In the genomic region with DNA sequence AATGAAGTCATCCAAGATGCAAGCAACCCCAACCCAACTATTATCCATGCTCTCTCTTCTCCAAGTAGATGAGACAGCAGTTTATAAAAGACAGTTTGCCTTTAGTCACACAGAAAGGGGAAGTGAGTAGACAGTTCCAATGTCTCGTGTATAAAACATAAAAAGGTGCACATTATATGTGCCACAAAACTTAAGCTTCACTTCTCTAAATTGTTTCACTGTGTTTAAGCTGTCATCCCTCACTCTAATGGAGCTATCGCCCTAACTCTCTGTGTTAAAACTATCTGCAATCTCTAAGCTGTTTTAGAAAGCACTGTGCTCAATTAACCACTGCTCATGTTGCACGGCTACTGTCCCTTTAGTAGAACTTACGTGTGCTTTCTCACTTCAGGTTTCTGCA, we compare ENCODE assay signal across 24 mouse cellular contexts.
DNase-seq lines count a peak whose midpoint lies in the region; ATAC-seq and TF ChIP-seq lines count a peak whose summit lies in the region.
"Had no signal": no experiment of that assay in that cellular context is flagged by ENCODE, and none has a peak within 500 bp of the region (broad histone marks: within the 10 kb centered on the region; RNA-seq: fewer than 3 reads in every experiment).

No protein-coding gene starts in this region.

- TF ChIP-seq CTCF in CH12.LX (conservative IDR thresholded peaks at IDR 0.05 in 1 of 2, IDR thresholded peaks at IDR 0.05 in 1 of 2; ENCODE audit: low read depth in 2 of 2, low read length in 2 of 2) = no peak

- ATAC-seq in granulocyte monocyte progenitor cell, adult 5-6 weeks (replicated peaks; ENCODE audit: poor library complexity, severe bottlenecking) = peak; percentile 94
- peak; percentile 82 for ATAC-seq in monocyte, adult 5-6 weeks (replicated peaks; ENCODE audit: insufficient number of reproducible peaks, low FRiP score, low TSS enrichment, poor library complexity, severe bottlenecking)
- no peak for ATAC-seq in activated CD4-positive, CD25-positive, alpha-beta regulatory T cell, adult 4 months
- ATAC-seq: forebrain, embryonic 14.5 days; hindbrain, postnatal 0 days; intestine, postnatal 0 days; midbrain, embryonic 13.5 days had no signal

- H3K9me3 ChIP-seq in CH12.LX (replicated peaks; ENCODE audit: low read length) = no peaks in the 10 kb centered on the region
- H3K9me3 ChIP-seq: heart, embryonic 15.5 days; midbrain, embryonic 13.5 days; neural tube, embryonic 15.5 days; stomach, embryonic 15.5 days had no signal

- TF ChIP-seq POLR2A in CH12.LX (IDR thresholded peaks at IDR 0.05; ENCODE audit: low read depth, low read length) = no peak

- peak overlapping the region; percentile 85 for H3K4me2 ChIP-seq in CH12.LX (ENCODE audit: insufficient read depth, low read depth, poor library complexity, severe bottlenecking)
- H3K4me2 ChIP-seq: heart, embryonic 15.5 days; midbrain, embryonic 13.5 days; neural tube, embryonic 15.5 days; stomach, embryonic 15.5 days had no signal

- TF ChIP-seq EP300 in CH12.LX (IDR thresholded peaks at IDR 0.05; ENCODE audit: low read length) = peak; percentile 76

- TF ChIP-seq RAD21 in CH12.LX (IDR thresholded peaks at IDR 0.05; ENCODE audit: low read depth, low read length) = no peak

- no peaks in the 10 kb centered on the region for H3K27me3 ChIP-seq in CH12.LX (replicated peaks)
- H3K27me3 ChIP-seq: heart, embryonic 15.5 days; midbrain, embryonic 13.5 days; neural tube, embryonic 15.5 days; stomach, embryonic 15.5 days had no signal

- DNase-seq in A20 (ENCODE audit: low read depth, low spot score) (peak; percentile 88), CH12.LX (ENCODE audit: extremely low read depth) (peak; percentile 70)
- DNase-seq in adrenal gland, postnatal 4 days (ENCODE audit: low spot score in 2 of 2) = no peak
- no peak for DNase-seq in urinary bladder, adult 2 months (ENCODE audit: low spot score)
- DNase-seq: adrenal gland, adult 8-10 months; cerebellum, adult 2 months; cerebellum, postnatal 36 days; gastrocnemius, postnatal 25 days; heart, postnatal 4 days; layer of hippocampus, postnatal 36 days; lung, adult 2 months; lung, postnatal 36 days; right cerebral cortex, postnatal 25 days; thymus, adult 18-20 months had no signal

- H3K4me1 ChIP-seq in CH12.LX (ENCODE audit: control insufficient read depth in 1 of 2, insufficient read depth in 2 of 2) = peaks cover 7 to 56% of the 10 kb centered on the region in 2 experiments

- dilution Hi-C loops in CH12.LX (cut with MboI; ENCODE audit: extremely low pct_ligation_motif_present, extremely low pct_unique_long_range_greater_than_20kb, low sequenced_read_pairs) = no loop called here

- peak overlapping the region; percentile 73 for H3K27ac ChIP-seq in CH12.LX (ENCODE audit: insufficient read depth, low read depth)
- H3K27ac ChIP-seq: heart, embryonic 15.5 days; hindbrain, postnatal 0 days; midbrain, embryonic 13.5 days; neural tube, embryonic 15.5 days; stomach, embryonic 15.5 days had no signal

- H3K36me3 ChIP-seq in CH12.LX (replicated peaks in 1 of 2; ENCODE audit: control insufficient read depth in 1 of 2, insufficient read depth in 1 of 2, low read length in 1 of 2) = peaks cover 0 to 14% of the 10 kb centered on the region in 2 experiments
- H3K36me3 ChIP-seq: heart, embryonic 15.5 days; midbrain, embryonic 13.5 days; neural tube, embryonic 15.5 days; stomach, embryonic 15.5 days had no signal

- peak overlapping the region; percentile 15 to 33 (median 25) for H3K4me3 ChIP-seq in CH12.LX (replicated peaks in 1 of 3; ENCODE audit: low read depth in 2 of 3, low read length in 2 of 3, poor library complexity in 1 of 3)
- H3K4me3 ChIP-seq: heart, embryonic 15.5 days; midbrain, embryonic 13.5 days; neural tube, embryonic 15.5 days; stomach, embryonic 15.5 days had no signal

- H3K79me2 ChIP-seq in CH12.LX (replicated peaks; ENCODE audit: control insufficient read depth, extremely low read depth, insufficient read depth, poor library complexity, severe bottlenecking) = peaks cover 10% of the 10 kb centered on the region; the same call in 1 of the 2 replicates

- in situ Hi-C loops in CH12.LX (cut with MboI; ENCODE audit: low pct_ligation_motif_present, low pct_unique_long_range_greater_than_20kb, low sequenced_read_pairs) = no loop called here

- peak overlapping the region; percentile 63; the same call in 1 of the 2 replicates for H3K9ac ChIP-seq in CH12.LX (ENCODE audit: insufficient read depth, low read depth)
- H3K9ac ChIP-seq: heart, embryonic 15.5 days; midbrain, embryonic 13.5 days; neural tube, embryonic 15.5 days; stomach, embryonic 15.5 days had no signal

TF ChIP-seq in CH12.LX, 34 proteins besides CTCF, POLR2A, EP300 and RAD21:
- TF ChIP-seq ZMIZ1 (IDR thresholded peaks at IDR 0.05; ENCODE audit: low read depth, low read length) = no peak
- no peak for TF ChIP-seq JUND (conservative IDR thresholded peaks at IDR 0.05; ENCODE audit: low read depth, low read length)
- no peak for TF ChIP-seq TCF12 (IDR thresholded peaks at IDR 0.05; ENCODE audit: low read depth, low read length)
- no peak for TF ChIP-seq MAX (IDR thresholded peaks at IDR 0.05; ENCODE audit: low read length)
- TF ChIP-seq ZC3H11A (IDR thresholded peaks at IDR 0.05; ENCODE audit: low read depth, low read length) = no peak
- peak; percentile 3; the same call in 1 of the 2 replicates for TF ChIP-seq JUN (IDR thresholded peaks at IDR 0.05; ENCODE audit: insufficient read depth, low read depth, low read length)
- no peak for TF ChIP-seq KAT2A (IDR thresholded peaks at IDR 0.05; ENCODE audit: insufficient replicate concordance, low read length)
- no peak for TF ChIP-seq USF2 (conservative IDR thresholded peaks at IDR 0.05; ENCODE audit: low read depth, low read length)
- 0 out of 2 replicates have a peak, but pooled peaks have one; percentile 25 for TF ChIP-seq SIN3A (IDR thresholded peaks at IDR 0.05; ENCODE audit: low read length)
- no peak for TF ChIP-seq NELFE (IDR thresholded peaks at IDR 0.05; ENCODE audit: low read depth, low read length)
- TF ChIP-seq ZNF384 (IDR thresholded peaks at IDR 0.05; ENCODE audit: low read depth, low read length) = no peak
- no peak for TF ChIP-seq SMC3 (IDR thresholded peaks at IDR 0.05; ENCODE audit: low read depth, low read length)
- no peak for TF ChIP-seq TBP (conservative IDR thresholded peaks at IDR 0.05; ENCODE audit: low read depth, low read length)
- peak; percentile 85 for TF ChIP-seq IRF4 (IDR thresholded peaks at IDR 0.05; ENCODE audit: low read depth, low read length)
- peak; percentile 34; the same call in 1 of the 2 replicates for TF ChIP-seq MXI1 (IDR thresholded peaks at IDR 0.05; ENCODE audit: low read depth, low read length)
- TF ChIP-seq E2F4 (IDR thresholded peaks at IDR 0.05; ENCODE audit: insufficient replicate concordance, low read depth, low read length) = no peak
- 0 out of 2 replicates have a peak, but pooled peaks have one; percentile 44 for TF ChIP-seq MYC (IDR thresholded peaks at IDR 0.05; ENCODE audit: low read depth, low read length)
- no peak for TF ChIP-seq POLR2AphosphoS2 (IDR thresholded peaks at IDR 0.05; ENCODE audit: low read depth, low read length)
- TF ChIP-seq MEF2A (IDR thresholded peaks at IDR 0.05; ENCODE audit: borderline replicate concordance, low read depth, low read length) = no peak
- no peak for TF ChIP-seq MAZ (IDR thresholded peaks at IDR 0.05; ENCODE audit: low read depth, low read length)
- no peak for TF ChIP-seq HCFC1 (IDR thresholded peaks at IDR 0.05; ENCODE audit: low read depth, low read length)
- peak; percentile 61; the same call in 1 of the 2 replicates for TF ChIP-seq MAFK (IDR thresholded peaks at IDR 0.05; ENCODE audit: insufficient replicate concordance, low read length)
- no peak for TF ChIP-seq CHD1 (IDR thresholded peaks at IDR 0.05; ENCODE audit: low read depth, low read length)
- TF ChIP-seq GABPA (IDR thresholded peaks at IDR 0.05; ENCODE audit: insufficient replicate concordance, low read depth, low read length) = no peak
- TF ChIP-seq BHLHE40 (IDR thresholded peaks at IDR 0.05; ENCODE audit: low read depth, low read length) = peak; percentile 84
- TF ChIP-seq ELF1 (IDR thresholded peaks at IDR 0.05; ENCODE audit: low read depth, low read length) = no peak

Comparison
In these comparisons a context has a peak if more than half of its experiments do, and no peak if none do; other contexts are left out.
1. DNase-seq: peak in A20 (single experiment) and CH12.LX (single experiment); none in adrenal gland, postnatal 4 days (0 of 2) and urinary bladder, adult 2 months (single experiment).